Mouse (Mus musculus) kidney, embryonic 15.5 days (tissue): ENCODE results near the gene Unc50. TPM values are rescaled to one million over a fixed set of nuclear protein-coding genes. Genes with fewer than 3 reads are reported as not detected.

ENCODE experiments used
- ATAC-seq: fragments of 200-750 bp; cut with Nextera tagmentation; replicated peaks from 2 replicates; pipeline ENCODE4 v1.8.0; 2017; ENCODE audit warnings: moderate TSS enrichment; ENCODE audit not compliant: low FRiP score
- H3K27ac ChIP-seq: fragments of 300-500 bp; sonication (generic); 2 replicates; pipeline ENCODE4 v1.5.1; 2015; ENCODE audit warnings: mild to moderate bottlenecking, inconsistent platforms
- H3K27me3 ChIP-seq: fragments of 300-500 bp; sonication (generic); 2 replicates; pipeline ENCODE4 v1.6.1; 2015; ENCODE audit warnings: inconsistent platforms
- H3K36me3 ChIP-seq: fragments of 300-500 bp; sonication (generic); 2 replicates; pipeline ENCODE4 v1.6.1; 2015; ENCODE audit warnings: inconsistent platforms
- H3K4me1 ChIP-seq: fragments of 300-500 bp; sonication (generic); 2 replicates; pipeline ENCODE4 v1.6.1; 2015; ENCODE audit warnings: inconsistent platforms
- H3K4me2 ChIP-seq: fragments of 300-500 bp; sonication (generic); 2 replicates; pipeline ENCODE4 v1.6.1; 2015; ENCODE audit warnings: moderate library complexity, mild to moderate bottlenecking, inconsistent platforms
- H3K4me3 ChIP-seq: fragments of 300-500 bp; sonication (generic); replicated peaks from 2 replicates; pipeline ENCODE4 v1.5.1; 2015; ENCODE audit warnings: mild to moderate bottlenecking, inconsistent platforms
- H3K9ac ChIP-seq: fragments of 300-500 bp; sonication (generic); 2 replicates; pipeline ENCODE4 v1.6.1; 2015; ENCODE audit warnings: mild to moderate bottlenecking, inconsistent platforms
- H3K9me3 ChIP-seq: fragments of 300-500 bp; sonication (generic); replicated peaks from 2 replicates; pipeline ENCODE4 v1.6.1; 2016; ENCODE audit warnings: inconsistent platforms
- WGBS: fragments of 180-500 bp; shearing (Covaris S2); methylation state at CpG from one replicate; pipeline ENCODE4 v1.1.7; 2015; ENCODE audit warnings: mixed read lengths; 5-methylcytosine and 5-hydroxymethylcytosine counted together
- polyA plus RNA-seq: library from polyadenylated mRNA; unstranded; fragments of >200 nt; fragmentation: Nextera tagmentation; extraction: Ambion mirVana; gene quantifications from 2 replicates; pipeline ENCODE4 v1.2.1, GENCODE M21; 2015

Unc50 gene
- polyA plus RNA-seq, 1 experiment from 2014 or later: 128 TPM

DNA sequence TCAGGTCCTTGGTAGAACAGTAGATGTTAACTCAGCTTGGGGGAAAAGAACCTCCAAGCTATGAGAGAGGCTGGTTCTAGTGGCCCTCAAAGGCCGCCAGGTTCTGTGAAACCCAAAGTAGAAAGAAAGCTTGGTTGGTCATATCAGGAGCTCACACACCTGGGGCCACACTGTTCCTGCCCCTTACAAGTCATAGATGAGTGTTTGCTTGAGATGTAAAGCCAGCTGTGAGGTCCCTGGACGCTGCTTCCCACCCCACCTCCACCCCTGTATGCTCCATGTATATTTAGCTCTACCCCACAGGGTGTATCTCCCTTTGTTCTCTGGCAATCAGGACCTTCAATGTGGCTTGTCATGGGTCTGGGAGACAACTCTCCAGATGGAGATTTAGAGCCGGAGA is 21.3 kb upstream of the Unc50 start:
- H3K27ac ChIP-seq: no peak overlapping the region
- 80% methylated on average over 3 of the region's 3 CpGs for WGBS
- H3K4me3 ChIP-seq: no peak overlapping the region
- H3K4me1 ChIP-seq: no peaks in the 10 kb centered on the region
- no peak overlapping the region for H3K9ac ChIP-seq
- H3K27me3 ChIP-seq: no peaks in the 10 kb centered on the region
- no peak for ATAC-seq
- no peaks in the 10 kb centered on the region for H3K36me3 ChIP-seq
- H3K4me2 ChIP-seq: no peak overlapping the region
- no peaks in the 10 kb centered on the region for H3K9me3 ChIP-seq

DNA sequence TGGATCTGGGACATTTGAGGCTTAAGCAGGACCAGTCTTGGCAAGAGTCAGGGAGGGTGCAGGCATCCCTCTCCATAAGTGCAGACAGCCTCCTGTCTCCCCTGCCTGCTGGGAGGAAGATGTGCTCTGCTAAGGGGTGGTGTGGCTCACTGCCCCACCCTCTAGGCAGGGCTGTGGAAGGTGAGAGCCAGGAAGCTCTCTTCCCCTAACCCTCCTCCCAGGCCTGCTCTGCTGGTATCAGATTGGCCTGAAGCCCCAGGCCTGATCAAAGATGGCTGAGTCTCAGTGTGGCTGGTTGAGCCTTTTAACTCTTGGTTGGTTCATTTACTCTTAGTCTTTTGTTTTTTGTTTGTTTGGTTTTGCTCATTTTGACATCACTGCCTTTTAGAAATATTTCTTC is 20.3 kb upstream of the Unc50 start:
- Histone ChIP-seq H3K4me1 (no peaks in the 10 kb centered on the region), H3K27me3 (no peaks in the 10 kb centered on the region), H3K36me3 (no peaks in the 10 kb centered on the region), H3K4me2 (no peak overlapping the region), H3K27ac (no peak overlapping the region), H3K4me3 (no peak overlapping the region), H3K9me3 (no peaks in the 10 kb centered on the region), H3K9ac (no peak overlapping the region)
- ATAC-seq: no peak

DNA sequence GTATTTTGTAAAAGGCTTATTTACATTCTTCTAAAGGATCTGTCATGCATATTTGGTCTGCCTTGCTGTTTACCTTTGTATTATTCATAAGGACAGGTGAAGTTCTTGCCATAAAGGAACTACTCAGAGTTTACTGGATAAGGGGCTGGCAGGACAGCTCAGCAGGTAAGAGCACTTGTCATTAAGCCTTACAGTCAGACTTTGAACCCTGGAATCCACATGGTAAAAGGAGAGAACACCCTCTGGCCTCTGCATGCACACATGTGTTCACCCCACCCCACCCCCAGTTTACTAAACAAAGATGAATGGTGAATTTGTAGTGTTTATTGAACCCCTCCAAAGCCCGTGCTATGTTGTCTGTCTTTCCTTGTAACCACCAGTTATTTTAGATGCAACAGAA is 14.5 kb upstream of the Unc50 start:
- H3K4me3 ChIP-seq: no peak overlapping the region
- H3K27ac ChIP-seq: no peak overlapping the region
- no peak overlapping the region for H3K9ac ChIP-seq
- H3K4me2 ChIP-seq: no peak overlapping the region
- H3K27me3 ChIP-seq: no peaks in the 10 kb centered on the region
- no peak for ATAC-seq
- H3K4me1 ChIP-seq: no peaks in the 10 kb centered on the region
- no peaks in the 10 kb centered on the region for H3K9me3 ChIP-seq
- 83% methylated on average over 1 of the region's 1 CpGs for WGBS
- H3K36me3 ChIP-seq: peaks cover 46% of the 10 kb centered on the region

DNA sequence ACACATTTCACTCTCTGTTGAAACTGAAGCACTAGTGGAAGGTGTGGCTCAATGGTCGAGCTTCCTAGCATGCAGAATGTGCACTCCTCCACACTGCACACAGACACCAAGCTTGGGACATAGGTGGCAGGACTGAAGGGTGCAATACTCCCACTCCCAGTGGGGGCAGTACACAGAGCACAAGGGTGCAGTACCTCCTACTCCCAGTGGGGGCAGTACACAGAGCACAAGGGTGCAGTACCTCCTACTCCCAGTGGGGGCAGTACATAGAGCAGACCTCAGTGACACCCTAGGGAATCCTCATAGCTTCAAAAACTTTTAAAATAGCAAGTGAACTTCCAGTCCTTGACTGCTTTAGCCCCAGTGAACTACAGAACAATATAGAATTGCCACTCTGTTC is 10.5 kb upstream of the Unc50 start:
- Histone ChIP-seq H3K9me3 (peaks cover 4% of the 10 kb centered on the region; the same call in 1 of the 2 replicates), H3K27ac (no peak overlapping the region), H3K36me3 (peaks cover 74% of the 10 kb centered on the region), H3K9ac (no peak overlapping the region), H3K4me1 (no peaks in the 10 kb centered on the region), H3K4me2 (no peak overlapping the region), H3K4me3 (no peak overlapping the region), H3K27me3 (no peaks in the 10 kb centered on the region)
- WGBS: 90% methylated on average over 1 of the region's 1 CpGs
- no peak for ATAC-seq

- H3K4me3 ChIP-seq: no peak overlapping the region
- 94% methylated on average over 8 of the region's 8 CpGs for WGBS
- no peak for ATAC-seq
Measured at GRCm38 (mm10) chr1:37427144-37427875, 2.6 kb upstream of the Unc50 start.

GRCm38 (mm10) chr1:37428911-37429310 is 1.0 kb upstream of the Unc50 start:
- H3K4me1 ChIP-seq: peaks cover 21% of the 10 kb centered on the region
- peak overlapping the region; percentile 97 for H3K4me3 ChIP-seq
- WGBS: 51% methylated on average over 2 of the region's 2 CpGs
- 0 out of 2 replicates have a peak overlapping the region, but pooled peaks have one; percentile 88 for H3K9ac ChIP-seq
- peak overlapping the region; percentile 89 for H3K4me2 ChIP-seq
- no peak for ATAC-seq
- H3K27me3 ChIP-seq: no peaks in the 10 kb centered on the region
- peaks cover 62% of the 10 kb centered on the region for H3K36me3 ChIP-seq
- no peak overlapping the region for H3K27ac ChIP-seq
- H3K9me3 ChIP-seq: peaks cover 6% of the 10 kb centered on the region; the same call in 1 of the 2 replicates

More at GRCm38 (mm10) chr1:37427144-37427875, 2.6 kb upstream of the Unc50 start:
- no peaks in the 10 kb centered on the region for H3K27me3 ChIP-seq
- no peak overlapping the region for H3K27ac ChIP-seq
- no peak overlapping the region for H3K4me2 ChIP-seq
- H3K36me3 ChIP-seq: peaks cover 62% of the 10 kb centered on the region
- no peak overlapping the region for H3K9ac ChIP-seq
- peaks cover 6% of the 10 kb centered on the region; the same call in 1 of the 2 replicates for H3K9me3 ChIP-seq
- peaks cover 21% of the 10 kb centered on the region for H3K4me1 ChIP-seq

- 2% methylated on average over 40 of the region's 40 CpGs for WGBS
- peak; percentile 52 for ATAC-seq
Measured at GRCm38 (mm10) chr1:37430297-37430840, 430 bp downstream of the Unc50 start.

GRCm38 (mm10) chr1:37436419-37436818 is 6.5 kb downstream of the Unc50 start:
- Histone ChIP-seq H3K9me3 (no peaks in the 10 kb centered on the region), H3K27ac (no peak overlapping the region), H3K27me3 (no peaks in the 10 kb centered on the region), H3K4me2 (no peak overlapping the region), H3K4me3 (no peak overlapping the region), H3K4me1 (peaks cover 3% of the 10 kb centered on the region), H3K9ac (no peak overlapping the region), H3K36me3 (peaks cover 88% of the 10 kb centered on the region)
- no peak for ATAC-seq
- 85% methylated on average over 3 of the region's 3 CpGs for WGBS

More at GRCm38 (mm10) chr1:37430297-37430840, 430 bp downstream of the Unc50 start:
- H3K27ac ChIP-seq: peak overlapping the region; percentile 80
- peak overlapping the region; percentile 97 for H3K4me3 ChIP-seq
- H3K4me1 ChIP-seq: peaks cover 21% of the 10 kb centered on the region
- no peaks in the 10 kb centered on the region for H3K27me3 ChIP-seq
- peak overlapping the region; percentile 89 for H3K4me2 ChIP-seq
- H3K36me3 ChIP-seq: peaks cover 60% of the 10 kb centered on the region
- peak overlapping the region; percentile 88 for H3K9ac ChIP-seq
- no peaks in the 10 kb centered on the region for H3K9me3 ChIP-seq

DNA sequence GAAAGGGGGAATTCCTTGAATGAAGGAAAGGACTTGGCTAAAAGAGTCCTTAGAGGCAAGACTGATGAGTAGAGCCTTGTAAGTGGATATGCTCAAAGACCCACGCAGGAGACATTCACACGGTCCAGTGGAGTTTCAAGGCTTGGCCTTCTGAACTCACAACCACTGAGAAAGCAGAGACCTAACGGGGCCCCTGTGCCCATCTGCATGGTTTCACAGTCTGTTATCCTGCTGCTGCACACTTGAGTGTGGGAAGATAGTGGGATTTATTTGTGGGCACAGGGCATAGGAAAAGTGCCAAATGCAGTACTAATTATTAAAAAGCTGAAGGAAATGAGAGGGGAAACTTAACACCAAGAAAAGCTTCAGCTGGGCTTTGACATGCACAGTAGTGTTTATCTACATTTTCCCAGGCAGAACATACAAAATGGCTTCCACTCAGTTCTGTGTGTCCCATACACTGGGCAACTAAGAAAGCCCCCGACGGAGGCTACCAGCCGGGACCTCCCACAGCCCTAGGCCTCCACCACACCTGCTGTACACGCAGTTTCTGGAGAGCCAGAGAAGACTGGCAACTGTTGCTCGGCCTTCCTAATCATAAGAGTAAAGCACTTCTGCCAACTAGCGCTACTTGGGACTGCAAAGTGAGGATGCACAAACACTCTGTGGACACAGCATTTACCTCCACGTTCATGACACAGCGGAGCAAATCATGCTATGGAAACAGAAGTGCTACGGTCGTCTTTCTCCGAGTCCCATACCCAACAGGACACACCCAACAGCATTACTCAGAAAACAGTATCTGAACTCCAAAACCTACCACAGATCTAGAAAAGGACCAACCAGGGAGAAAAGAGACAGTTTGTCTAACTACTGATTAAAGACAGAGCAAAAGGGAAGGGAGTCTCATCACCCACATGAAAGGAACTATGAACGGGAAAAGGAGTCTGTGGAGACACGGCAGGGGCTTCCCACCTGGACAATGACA is 13.2 kb downstream of the Unc50 start:
- 87% methylated on average over 16 of the region's 16 CpGs for WGBS
- Histone ChIP-seq H3K9ac (no peak overlapping the region), H3K4me2 (no peak overlapping the region), H3K4me3 (no peak overlapping the region), H3K27ac (no peak overlapping the region), H3K27me3 (no peaks in the 10 kb centered on the region), H3K4me1 (no peaks in the 10 kb centered on the region), H3K36me3 (peaks cover 53% of the 10 kb centered on the region), H3K9me3 (no peaks in the 10 kb centered on the region)
- ATAC-seq: no peak

GRCm38 (mm10) chr1:37448361-37449095 is 18.6 kb downstream of the Unc50 start:
- no peak overlapping the region for H3K4me2 ChIP-seq
- ATAC-seq: no peak
- peaks cover 11% of the 10 kb centered on the region; the same call in 1 of the 2 replicates for H3K36me3 ChIP-seq
- H3K9me3 ChIP-seq: no peaks in the 10 kb centered on the region
- no peaks in the 10 kb centered on the region for H3K27me3 ChIP-seq
- no peak overlapping the region for H3K27ac ChIP-seq
- H3K9ac ChIP-seq: no peak overlapping the region
- no peaks in the 10 kb centered on the region for H3K4me1 ChIP-seq
- WGBS: 79% methylated on average over 10 of the region's 10 CpGs
- no peak overlapping the region for H3K4me3 ChIP-seq

GRCm38 (mm10) chr1:37451270-37451669 is 21.3 kb downstream of the Unc50 start:
- no peak for ATAC-seq
- 88% methylated on average over 8 of the region's 8 CpGs for WGBS

More at GRCm38 (mm10) chr1:37451270-37451669, 21.3 kb downstream of the Unc50 start:
- H3K4me1 ChIP-seq: no peaks in the 10 kb centered on the region
- no peak overlapping the region for H3K9ac ChIP-seq
- no peaks in the 10 kb centered on the region for H3K27me3 ChIP-seq
- H3K9me3 ChIP-seq: no peaks in the 10 kb centered on the region
- no peak overlapping the region for H3K27ac ChIP-seq
- H3K4me3 ChIP-seq: no peak overlapping the region
- 0 out of 2 replicates have a peak, but pooled peaks cover 9% of the 10 kb centered on the region for H3K36me3 ChIP-seq
- H3K4me2 ChIP-seq: no peak overlapping the region
